Mouse (Mus musculus) forebrain, embryonic 14.5 days (tissue): ENCODE data around the gene Cabp4. TPM values are rescaled to one million over a fixed set of nuclear protein-coding genes. Genes with fewer than 3 reads are reported as not detected.
"Not testable (repeated sequence)": the region's sequence is repeated elsewhere in the genome, so short reads cannot be mapped to it uniquely, and the experiment has no call there.

Experiments
- ATAC-seq: fragments of 200-750 bp; cut with Nextera tagmentation; 2 replicates; pipeline ENCODE4 v1.8.0; 2017; ENCODE audit warnings: mild to moderate bottlenecking, moderate library complexity
- DNase-seq: peaks from one replicate; pipeline ENCODE4 v3.0.0-alpha.2; 2015; ENCODE audit warnings: low spot score
- H3K27ac ChIP-seq: fragments of 300-500 bp; sonication (generic); 2 replicates; pipeline ENCODE4 v1.5.1; 2014; ENCODE audit warnings: low read depth, mild to moderate bottlenecking, control low read depth, low read length, moderate library complexity
- H3K27me3 ChIP-seq: fragments of 300-500 bp; sonication (generic); replicated peaks from 2 replicates; pipeline ENCODE4 v1.6.1; 2014; ENCODE audit warnings: low read length, control low read depth, mixed read lengths; ENCODE audit not compliant: control insufficient read depth, insufficient read depth
- H3K36me3 ChIP-seq: fragments of 300-500 bp; sonication (generic); 2 replicates; pipeline ENCODE4 v1.6.1; 2014; ENCODE audit warnings: low read length, control low read depth; ENCODE audit not compliant: control insufficient read depth, insufficient read depth
- H3K4me1 ChIP-seq: fragments of 300-500 bp; sonication (generic); 2 replicates; pipeline ENCODE4 v1.6.1; 2014; ENCODE audit warnings: antibody characterized with exemption, low read length, control low read depth; ENCODE audit not compliant: control insufficient read depth, insufficient read depth
- H3K4me2 ChIP-seq: fragments of 300-500 bp; sonication (generic); 2 replicates; pipeline ENCODE4 v1.6.1; 2014; ENCODE audit warnings: mild to moderate bottlenecking, control low read depth, low read length
- H3K4me3 ChIP-seq: fragments of 300-500 bp; sonication (generic); 2 replicates; pipeline ENCODE4 v1.5.1; 2014; ENCODE audit warnings: low read depth, low read length, control low read depth
- H3K9ac ChIP-seq: fragments of 300-500 bp; sonication (generic); 2 replicates; pipeline ENCODE4 v1.6.1; 2014; ENCODE audit warnings: mild to moderate bottlenecking, low read length, control low read depth, moderate library complexity
- H3K9me3 ChIP-seq: fragments of 300-500 bp; sonication (generic); replicated peaks from 2 replicates; pipeline ENCODE4 v1.6.1; 2016; ENCODE audit warnings: low read length, control low read depth, mixed read lengths; ENCODE audit not compliant: control insufficient read depth
- WGBS: fragments of 180-500 bp; shearing (Covaris S2); extraction: QIAGEN DNeasy Blood & Tissue Kit; methylation state at CpG from one replicate; pipeline ENCODE4 v1.1.7; 2014; 5-methylcytosine and 5-hydroxymethylcytosine counted together
- polyA plus RNA-seq: library from polyadenylated mRNA; unstranded; fragments of >200 nt; fragmentation: Nextera tagmentation; extraction: Ambion mirVana; gene quantifications from 2 replicates; pipeline ENCODE4 v1.2.1, GENCODE M21; 2014

Cabp4 gene
- polyA plus RNA-seq, 1 experiment from 2014 or later, result 0.08 TPM

- H3K4me2 ChIP-seq, result peak overlapping the region; percentile 82
- ATAC-seq, result peak; percentile 27
- DNase-seq, result peak; percentile 28
- not testable (repeated sequence) for H3K9me3 ChIP-seq, H3K27ac ChIP-seq, H3K27me3 ChIP-seq
- peaks cover 26% of the 10 kb centered on the region for H3K36me3 ChIP-seq
- H3K9ac ChIP-seq, result peak overlapping the region; percentile 26; the same call in 1 of the 2 replicates
- H3K4me3 ChIP-seq, result peak overlapping the region; percentile 76
- 11% methylated on average over 4 of the region's 4 CpGs for WGBS
- peaks cover 13% of the 10 kb centered on the region for H3K4me1 ChIP-seq
Measured at GRCm38 (mm10) chr19:4125268-4125667, 18.6 kb downstream of the Cabp4 start.

- Histone ChIP-seq H3K27me3 (no peaks in the 10 kb centered on the region), H3K4me3 (no peak overlapping the region), H3K9me3 (no peaks in the 10 kb centered on the region), H3K4me1 (peaks cover 13% of the 10 kb centered on the region), H3K9ac (no peak overlapping the region), H3K4me2 (no peak overlapping the region), H3K36me3 (peaks cover 18% of the 10 kb centered on the region), H3K27ac (no peak overlapping the region)
- DNase-seq (no peak), ATAC-seq (no peak)
- 84% methylated on average over 4 of the region's 4 CpGs for WGBS
Measured at GRCm38 (mm10) chr19:4124432-4124831, 19.4 kb downstream of the Cabp4 start.

GRCm38 (mm10) chr19:4122411-4123370, 21.1 kb downstream of the Cabp4 start:
- no peak overlapping the region for H3K4me2 ChIP-seq
- no peak for DNase-seq
- no peak overlapping the region for H3K9ac ChIP-seq
- no peaks in the 10 kb centered on the region for H3K27me3 ChIP-seq
- H3K9me3 ChIP-seq, result no peaks in the 10 kb centered on the region
- H3K4me3 ChIP-seq, result no peak overlapping the region
- ATAC-seq, result no peak
- peaks cover 13% of the 10 kb centered on the region for H3K4me1 ChIP-seq
- H3K36me3 ChIP-seq, result peaks cover 9% of the 10 kb centered on the region; the same call in 1 of the 2 replicates
- 82% methylated on average over 7 of the region's 7 CpGs for WGBS
- H3K27ac ChIP-seq, result no peak overlapping the region

- not testable (repeated sequence) for H3K9ac ChIP-seq, DNase-seq, H3K4me3 ChIP-seq, ATAC-seq, H3K27ac ChIP-seq, H3K27me3 ChIP-seq, H3K9me3 ChIP-seq
- peaks cover 14% of the 10 kb centered on the region for H3K36me3 ChIP-seq
- H3K4me2 ChIP-seq, result 0 out of 2 replicates have a peak overlapping the region, but pooled peaks have one; percentile 10
- 61% methylated on average over 6 of the region's 6 CpGs for WGBS
- peaks cover 10% of the 10 kb centered on the region for H3K4me1 ChIP-seq
Measured at GRCm38 (mm10) chr19:4121896-4122295, 21.9 kb downstream of the Cabp4 start.

GRCm38 (mm10) chr19:4121097-4121805, 22.6 kb downstream of the Cabp4 start:
- Histone ChIP-seq H3K4me3 (peak overlapping the region; percentile 39), H3K4me2 (peak overlapping the region; percentile 50), H3K27me3 (no peaks in the 10 kb centered on the region), H3K9ac (peak overlapping the region; percentile 58; the same call in 1 of the 2 replicates), H3K27ac (peak overlapping the region; percentile 80), H3K9me3 (no peaks in the 10 kb centered on the region), H3K36me3 (peaks cover 20% of the 10 kb centered on the region), H3K4me1 (peaks cover 4% of the 10 kb centered on the region)
- ATAC-seq, result peak; percentile 80
- WGBS, result 3% methylated on average over 38 of the region's 38 CpGs
- peak; percentile 100 for DNase-seq

- peaks cover 4% of the 10 kb centered on the region for H3K4me1 ChIP-seq
- peak overlapping the region; percentile 50 for H3K4me2 ChIP-seq
- H3K36me3 ChIP-seq, result peaks cover 28% of the 10 kb centered on the region
- DNase-seq, result no peak
- no peaks in the 10 kb centered on the region for H3K27me3 ChIP-seq
- whole genome bisulfite sequencing, result 100% methylated on average over 2 of the region's 2 CpGs
- H3K9ac ChIP-seq, result peak overlapping the region; percentile 13; the same call in 1 of the 2 replicates
- H3K4me3 ChIP-seq, result peak overlapping the region; percentile 39; the same call in 1 of the 2 replicates
- H3K27ac ChIP-seq, result no peak overlapping the region
- no peaks in the 10 kb centered on the region for H3K9me3 ChIP-seq
- ATAC-seq, result no peak
Measured at GRCm38 (mm10) chr19:4120496-4120895, 23.3 kb downstream of the Cabp4 start.

- H3K4me3 ChIP-seq, result no peak overlapping the region
- H3K4me2 ChIP-seq, result peak overlapping the region; percentile 50; the same call in 1 of the 2 replicates
- peak overlapping the region; percentile 13; the same call in 1 of the 2 replicates for H3K9ac ChIP-seq
- no peak overlapping the region for H3K27ac ChIP-seq
- 92% methylated on average over 6 of the region's 6 CpGs for WGBS
- peaks cover 4% of the 10 kb centered on the region for H3K4me1 ChIP-seq
- DNase-seq (no peak), ATAC-seq (no peak)
- no peaks in the 10 kb centered on the region for H3K9me3 ChIP-seq
- no peaks in the 10 kb centered on the region for H3K27me3 ChIP-seq
- peaks cover 34% of the 10 kb centered on the region for H3K36me3 ChIP-seq
Measured at GRCm38 (mm10) chr19:4119716-4120487, 23.9 kb downstream of the Cabp4 start.

- Histone ChIP-seq H3K9ac (no peak overlapping the region), H3K36me3 (peaks cover 49% of the 10 kb centered on the region), H3K27me3 (no peaks in the 10 kb centered on the region), H3K27ac (no peak overlapping the region), H3K9me3 (no peaks in the 10 kb centered on the region), H3K4me3 (no peak overlapping the region), H3K4me1 (peaks cover 4% of the 10 kb centered on the region), H3K4me2 (no peak overlapping the region)
- WGBS, result 96% methylated on average over 2 of the region's 2 CpGs
- no peak for DNase-seq
- no peak for ATAC-seq
Measured at GRCm38 (mm10) chr19:4118350-4118749, 25.5 kb downstream of the Cabp4 start.
